Mouse (Mus musculus): ENCODE data around the gene Polr3e. TPM values are rescaled to one million over a fixed set of nuclear protein-coding genes. Genes with fewer than 3 reads are reported as not detected.
"Not testable (repeated sequence)": the region's sequence is repeated elsewhere in the genome, so short reads cannot be mapped to it uniquely, and the experiment has no call there.

Polr3e gene
- total and polyA plus RNA-seq, 2 experiments from 2014 or later: 20.9 to 31.2 TPM

GRCm38 (mm10) chr7:120943936-120944509, 26.5 kb downstream of the Polr3e start:
- no peak overlapping the region for H3K4me2 ChIP-seq (ENCODE audit: low read depth)
- 80% methylated on average over 7 of the region's 8 CpGs for WGBS
- H3K9ac ChIP-seq: no peak overlapping the region
- TF ChIP-seq CTCF (IDR thresholded peaks at IDR 0.05; ENCODE audit: low read depth): no peak
- ATAC-seq: no peak
- no peak for DNase-seq
- no peak overlapping the region for H3K27ac ChIP-seq (ENCODE audit: low read depth, low read length)
- H3K27me3 ChIP-seq (ENCODE audit: insufficient read depth, low read length): no peaks in the 10 kb centered on the region
- H3K4me1 ChIP-seq (ENCODE audit: insufficient read depth): no peaks in the 10 kb centered on the region
- H3K36me3 ChIP-seq (ENCODE audit: insufficient read depth): peaks cover 73% of the 10 kb centered on the region
- H3K4me3 ChIP-seq (ENCODE audit: low read depth, low read length): no peak overlapping the region
- H3K9me3 ChIP-seq (ENCODE audit: low read length): no peaks in the 10 kb centered on the region

GRCm38 (mm10) chr7:120953591-120953990, 36.0 kb downstream of the Polr3e start:
- peak; percentile 74 for DNase-seq
- H3K4me2 ChIP-seq (ENCODE audit: low read depth); H3K9me3 ChIP-seq (ENCODE audit: low read length); H3K27ac ChIP-seq (ENCODE audit: low read depth, low read length); H3K4me3 ChIP-seq (ENCODE audit: low read depth, low read length); H3K9ac ChIP-seq; H3K4me1 ChIP-seq (ENCODE audit: insufficient read depth); H3K36me3 ChIP-seq (ENCODE audit: insufficient read depth); H3K27me3 ChIP-seq (ENCODE audit: insufficient read depth, low read length): not testable (repeated sequence)
- ATAC-seq: peak; percentile 74
- 75% methylated on average over 7 of the region's 7 CpGs for WGBS

- no peak for TF ChIP-seq CTCF (IDR thresholded peaks at IDR 0.05; ENCODE audit: low read depth)
- ATAC-seq (no peak), DNase-seq (no peak)
- Histone ChIP-seq H3K4me1 (ENCODE audit: insufficient read depth) (no peaks in the 10 kb centered on the region), H3K9me3 (ENCODE audit: low read length) (no peaks in the 10 kb centered on the region), H3K9ac (no peak overlapping the region), H3K27ac (ENCODE audit: low read depth, low read length) (no peak overlapping the region), H3K36me3 (ENCODE audit: insufficient read depth) (peaks cover 20% of the 10 kb centered on the region), H3K4me2 (ENCODE audit: low read depth) (no peak overlapping the region), H3K27me3 (ENCODE audit: insufficient read depth, low read length) (no peaks in the 10 kb centered on the region), H3K4me3 (ENCODE audit: low read depth, low read length) (no peak overlapping the region)
- WGBS: 52% methylated on average over 2 of the region's 2 CpGs
These were observed 42.6 kb downstream of the Polr3e start for GRCm38 (mm10) chr7:120960116-120960515.

- no peak overlapping the region for H3K4me2 ChIP-seq (ENCODE audit: low read depth)
- DNase-seq (no peak), ATAC-seq (no peak)
- no peak overlapping the region for H3K9ac ChIP-seq
- peaks cover 20% of the 10 kb centered on the region for H3K36me3 ChIP-seq (ENCODE audit: insufficient read depth)
- peak; percentile 23; the same call in 1 of the 2 replicates for TF ChIP-seq CTCF (IDR thresholded peaks at IDR 0.05; ENCODE audit: low read depth)
- no peak overlapping the region for H3K27ac ChIP-seq (ENCODE audit: low read depth, low read length)
- no peaks in the 10 kb centered on the region for H3K27me3 ChIP-seq (ENCODE audit: insufficient read depth, low read length)
- WGBS: 83% methylated on average over 6 of the region's 6 CpGs
- no peaks in the 10 kb centered on the region for H3K4me1 ChIP-seq (ENCODE audit: insufficient read depth)
- H3K9me3 ChIP-seq (ENCODE audit: low read length): no peaks in the 10 kb centered on the region
- H3K4me3 ChIP-seq (ENCODE audit: low read depth, low read length): no peak overlapping the region
These were observed 43.1 kb downstream of the Polr3e start for GRCm38 (mm10) chr7:120960601-120961000.

- H3K27me3 ChIP-seq (ENCODE audit: insufficient read depth, low read length): no peaks in the 10 kb centered on the region
- no peak for DNase-seq
- 74% methylated on average over 3 of the region's 3 CpGs for WGBS
- H3K4me1 ChIP-seq (ENCODE audit: insufficient read depth): no peaks in the 10 kb centered on the region
- no peak for TF ChIP-seq CTCF (IDR thresholded peaks at IDR 0.05; ENCODE audit: low read depth)
- H3K36me3 ChIP-seq (ENCODE audit: insufficient read depth): peaks cover 20% of the 10 kb centered on the region
- H3K9me3 ChIP-seq (ENCODE audit: low read length): no peaks in the 10 kb centered on the region
- no peak overlapping the region for H3K9ac ChIP-seq
- no peak overlapping the region for H3K27ac ChIP-seq (ENCODE audit: low read depth, low read length)
- H3K4me3 ChIP-seq (ENCODE audit: low read depth, low read length): no peak overlapping the region
- no peak for ATAC-seq
- no peak overlapping the region for H3K4me2 ChIP-seq (ENCODE audit: low read depth)
These were observed 44.3 kb downstream of the Polr3e start for GRCm38 (mm10) chr7:120961893-120962292.

- no peaks in the 10 kb centered on the region for H3K27me3 ChIP-seq (ENCODE audit: insufficient read depth, low read length)
- H3K9ac ChIP-seq: no peak overlapping the region
- H3K36me3 ChIP-seq (ENCODE audit: insufficient read depth): peaks cover 23% of the 10 kb centered on the region
- 92% methylated on average over 5 of the region's 5 CpGs for whole genome bisulfite sequencing
- H3K4me1 ChIP-seq (ENCODE audit: insufficient read depth): no peaks in the 10 kb centered on the region
- H3K4me3 ChIP-seq (ENCODE audit: low read depth, low read length): no peak overlapping the region
- no peaks in the 10 kb centered on the region for H3K9me3 ChIP-seq (ENCODE audit: low read length)
- H3K4me2 ChIP-seq (ENCODE audit: low read depth): no peak overlapping the region
- TF ChIP-seq CTCF (IDR thresholded peaks at IDR 0.05; ENCODE audit: low read depth): no peak
- ATAC-seq: no peak
- no peak overlapping the region for H3K27ac ChIP-seq (ENCODE audit: low read depth, low read length)
- no peak for DNase-seq
These were observed 45.6 kb downstream of the Polr3e start for GRCm38 (mm10) chr7:120963126-120963525.

- no peak for ATAC-seq
- Histone ChIP-seq H3K9ac (no peak overlapping the region), H3K36me3 (ENCODE audit: insufficient read depth) (peaks cover 5% of the 10 kb centered on the region; the same call in 1 of the 2 replicates), H3K27me3 (ENCODE audit: insufficient read depth, low read length) (no peaks in the 10 kb centered on the region), H3K4me1 (ENCODE audit: insufficient read depth) (no peaks in the 10 kb centered on the region), H3K9me3 (ENCODE audit: low read length) (no peaks in the 10 kb centered on the region), H3K27ac (ENCODE audit: low read depth, low read length) (no peak overlapping the region), H3K4me3 (ENCODE audit: low read depth, low read length) (no peak overlapping the region), H3K4me2 (ENCODE audit: low read depth) (no peak overlapping the region)
- TF ChIP-seq CTCF (IDR thresholded peaks at IDR 0.05; ENCODE audit: low read depth): no peak
- DNase-seq: no peak
- WGBS: 91% methylated on average over 7 of the region's 7 CpGs
These were observed 51.7 kb downstream of the Polr3e start for GRCm38 (mm10) chr7:120969221-120969620.
